Mouse (Mus musculus) ZHBTc4 (cell line): ENCODE results near the gene Apobec1.
"Not testable (repeated sequence)": the region's sequence is repeated elsewhere in the genome, so short reads cannot be mapped to it uniquely, and the experiment has no call there.

ENCODE experiments used
- DNase-seq: peaks from one replicate; pipeline ENCODE4 v3.0.0-alpha.2; 2011; ENCODE audit warnings: low read depth, low spot score

Apobec1 gene

DNA sequence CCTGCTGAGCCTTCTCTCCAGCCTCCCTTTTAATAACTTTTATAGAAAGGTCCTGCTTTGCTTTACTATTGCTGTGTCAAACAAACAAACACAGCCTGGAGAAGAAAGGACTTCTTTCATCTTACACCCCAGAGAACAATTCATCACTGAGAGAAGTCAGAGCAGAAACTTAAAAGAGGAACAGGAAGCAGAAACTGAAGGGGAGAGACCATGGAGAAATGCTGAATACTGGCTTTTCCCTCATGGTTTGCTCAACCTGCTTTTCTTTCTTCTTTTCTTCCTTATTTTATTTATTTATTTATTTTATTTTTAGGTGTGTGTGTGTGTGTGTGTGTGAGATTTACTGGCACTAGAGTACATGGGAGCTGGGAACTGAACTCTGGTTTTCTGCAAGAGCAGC, 2.0 kb upstream of the Apobec1 start:
- no peak for DNase-seq

DNA sequence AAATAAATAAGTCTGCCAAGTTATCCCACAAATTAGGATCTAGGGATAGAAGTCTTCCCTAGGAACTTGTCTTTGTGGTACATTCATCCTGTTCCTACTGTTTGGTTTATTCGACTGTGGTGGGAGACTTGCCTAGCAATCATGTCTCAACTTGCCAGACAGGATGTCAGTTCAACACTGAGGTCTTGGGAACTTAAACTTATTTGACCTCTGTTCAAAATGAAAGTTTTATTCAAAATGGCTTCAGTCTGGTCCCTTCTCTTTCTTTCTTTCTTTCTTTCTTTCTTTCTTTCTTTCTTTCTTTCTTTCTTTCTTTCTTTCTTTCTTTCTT, 713 bp upstream of the Apobec1 start:
- DNase-seq = no peak

DNA sequence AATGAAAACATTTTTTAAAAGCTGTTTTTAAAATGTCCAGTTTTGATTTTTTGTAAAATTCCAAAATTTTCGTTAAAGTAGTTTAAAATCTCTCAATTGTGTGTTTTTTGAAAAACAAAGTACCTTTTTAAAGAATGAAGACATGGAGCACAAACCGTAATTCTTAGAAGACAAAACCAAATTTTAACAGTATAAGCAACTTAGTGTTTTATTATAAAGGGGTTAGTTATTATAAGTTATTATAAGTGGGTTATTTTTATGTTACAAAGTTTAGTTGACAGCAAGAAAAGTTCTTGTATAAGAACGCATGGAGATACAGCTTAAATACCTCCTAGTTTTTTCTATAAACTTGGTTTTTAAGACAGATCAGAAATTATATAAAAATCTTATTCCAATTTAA, 629 bp downstream of the Apobec1 start:
- no peak for DNase-seq

DNA sequence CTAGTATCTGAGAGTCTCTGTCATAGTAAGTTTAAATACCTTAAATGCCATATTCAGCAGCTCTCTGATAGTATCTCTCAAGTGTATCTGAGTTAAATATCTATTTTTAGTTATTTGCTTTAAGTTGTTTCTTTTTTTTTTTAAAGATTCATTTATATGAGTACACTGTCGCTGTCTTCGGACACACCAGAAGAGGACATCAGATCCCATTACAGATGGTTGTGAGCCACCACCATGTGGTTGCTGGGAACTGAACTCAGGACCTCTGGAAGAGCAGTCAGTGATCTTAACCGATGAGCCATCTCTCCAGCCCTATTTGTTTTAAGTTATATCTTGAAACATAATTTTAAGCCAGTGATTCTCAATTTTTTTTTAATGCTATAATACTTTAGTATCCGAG, 1.2 kb downstream of the Apobec1 start:
- DNase-seq = no peak

DNA sequence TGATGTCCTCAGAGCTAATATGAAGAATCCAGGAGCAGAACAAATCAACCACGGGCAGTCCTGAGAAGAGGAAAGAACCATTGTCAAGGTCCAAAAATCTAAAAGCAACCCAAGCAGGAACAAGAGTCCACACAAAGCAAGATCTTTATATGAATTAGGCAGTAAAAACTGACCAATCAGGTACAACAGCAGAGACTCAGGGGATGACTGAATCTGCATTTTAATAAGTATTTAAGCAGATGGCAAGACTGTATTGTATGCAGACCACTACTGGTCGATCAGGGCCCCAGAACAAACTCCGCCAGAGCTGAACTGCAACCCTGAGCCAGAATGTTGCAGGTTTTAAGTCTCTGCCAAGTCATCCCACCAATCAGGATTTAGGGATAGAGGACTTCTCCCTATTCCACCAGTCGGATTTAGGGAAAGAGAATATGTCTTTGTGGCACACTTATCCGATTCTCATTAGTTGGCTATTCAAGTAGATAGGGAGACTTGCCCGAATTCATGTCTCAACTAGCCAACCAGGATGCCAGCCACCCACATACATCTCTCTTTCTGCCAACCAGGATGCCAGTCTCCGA, 2.1 kb downstream of the Apobec1 start:
- no peak for DNase-seq

DNA sequence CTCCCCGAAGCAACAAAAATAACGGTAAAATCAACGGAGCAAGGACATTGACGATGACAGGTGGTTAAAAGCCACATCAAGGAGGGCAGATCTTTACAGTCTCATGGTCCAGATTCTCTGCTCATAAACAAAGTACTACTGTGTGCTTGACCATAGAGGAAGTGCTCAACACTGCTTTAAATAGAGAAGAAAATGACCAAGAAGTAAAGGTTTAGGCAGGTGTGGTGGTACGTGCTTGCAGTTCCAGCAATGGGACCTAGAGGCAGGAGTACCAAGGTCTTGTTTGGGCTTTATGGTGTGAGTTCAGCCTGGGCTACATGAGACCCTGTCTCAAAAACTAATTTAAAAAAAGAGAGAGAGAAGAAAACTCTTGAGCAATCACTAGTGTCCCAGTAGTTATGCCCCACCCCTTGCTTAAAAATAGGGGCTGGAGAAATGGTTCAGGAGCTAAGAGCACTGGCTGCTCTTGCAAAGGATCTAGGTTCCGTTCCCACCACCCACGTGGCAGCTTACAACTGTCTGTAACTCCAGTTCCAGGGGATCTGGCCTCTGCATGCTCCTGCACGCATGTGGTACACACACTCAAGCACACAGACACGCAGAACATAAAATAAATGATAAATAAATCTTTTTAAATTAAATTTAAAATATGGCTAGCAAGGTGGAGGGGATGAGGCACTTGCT, 3.0 kb downstream of the Apobec1 start:
- no peak for DNase-seq

DNA sequence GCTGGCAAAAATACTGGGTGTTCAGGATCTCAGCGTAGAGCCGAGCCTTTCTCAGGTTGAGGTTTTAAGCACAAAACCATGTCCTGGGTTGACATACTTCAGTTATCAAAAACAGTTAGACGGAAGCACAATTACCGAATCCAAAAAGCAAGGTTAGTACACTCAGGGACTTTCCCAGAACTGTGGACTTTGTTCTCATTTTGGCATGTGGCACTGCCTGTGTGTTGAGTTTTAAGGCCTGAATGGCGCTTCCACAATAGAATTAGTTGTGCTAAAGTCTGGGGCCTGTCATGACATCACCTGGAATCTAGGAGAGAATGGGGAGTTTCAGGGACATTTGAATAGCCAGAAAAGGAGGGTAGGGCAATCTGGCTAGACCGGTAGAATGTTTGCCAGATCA, 3.8 kb downstream of the Apobec1 start:
- DNase-seq = no peak

DNA sequence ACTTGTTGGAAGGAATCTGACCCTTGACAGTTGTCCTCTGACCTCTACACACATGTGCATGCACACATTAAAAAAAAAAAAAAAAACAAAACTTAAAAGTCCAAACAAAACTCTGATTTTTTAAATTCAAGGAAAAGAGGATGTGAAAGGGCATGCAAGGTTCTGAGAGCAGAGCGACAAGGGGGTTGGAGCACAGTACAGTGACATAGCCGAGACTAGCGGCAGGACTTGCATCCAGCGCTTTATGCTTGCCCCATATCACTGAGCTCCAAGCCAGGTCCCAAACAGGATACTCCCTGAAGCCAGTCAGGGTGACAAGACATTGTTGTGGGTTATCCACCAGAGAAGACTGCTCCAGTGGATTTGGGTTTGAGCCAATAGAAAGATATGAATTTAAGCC, 4.2 kb downstream of the Apobec1 start:
- DNase-seq = no peak

DNA sequence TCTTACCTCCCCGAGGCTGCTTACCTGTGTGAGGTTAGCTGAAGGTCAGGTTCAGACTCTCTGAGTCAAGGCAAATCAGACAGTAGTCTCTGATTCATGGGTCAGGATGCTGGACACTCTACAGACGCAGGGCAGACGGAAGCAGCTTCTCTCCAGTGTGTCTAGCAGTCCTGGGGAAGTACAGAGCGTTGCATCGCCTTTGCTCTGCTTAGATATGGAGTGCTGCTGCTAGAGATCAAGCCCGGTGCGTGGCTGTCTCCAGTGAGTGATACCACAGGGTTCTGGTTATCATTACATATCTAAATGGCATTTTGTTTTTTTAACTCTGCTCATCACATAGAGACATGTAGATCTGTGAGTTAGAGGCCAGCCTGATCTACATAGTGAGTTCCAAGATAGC, 5.6 kb downstream of the Apobec1 start:
- no peak for DNase-seq

DNA sequence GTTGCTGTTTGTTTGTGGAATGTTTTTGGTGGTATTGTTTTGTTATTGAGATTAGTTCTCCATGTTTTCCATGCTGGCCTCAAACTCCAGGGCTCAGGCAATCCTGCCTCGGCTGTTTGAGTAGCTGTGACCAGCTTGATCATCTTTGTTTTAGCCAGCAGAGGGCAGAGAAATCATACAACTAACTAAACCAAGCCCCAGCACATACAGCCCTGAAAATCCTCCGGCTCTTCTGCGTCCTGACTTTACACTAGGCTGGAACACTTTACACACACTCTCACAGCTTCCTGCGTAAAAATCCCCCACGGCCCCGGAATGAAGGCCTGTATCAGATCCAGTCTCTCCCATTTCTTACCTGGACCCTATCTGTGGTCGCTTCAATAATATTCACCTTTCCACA, 6.6 kb downstream of the Apobec1 start:
- DNase-seq = peak; percentile 79

DNA sequence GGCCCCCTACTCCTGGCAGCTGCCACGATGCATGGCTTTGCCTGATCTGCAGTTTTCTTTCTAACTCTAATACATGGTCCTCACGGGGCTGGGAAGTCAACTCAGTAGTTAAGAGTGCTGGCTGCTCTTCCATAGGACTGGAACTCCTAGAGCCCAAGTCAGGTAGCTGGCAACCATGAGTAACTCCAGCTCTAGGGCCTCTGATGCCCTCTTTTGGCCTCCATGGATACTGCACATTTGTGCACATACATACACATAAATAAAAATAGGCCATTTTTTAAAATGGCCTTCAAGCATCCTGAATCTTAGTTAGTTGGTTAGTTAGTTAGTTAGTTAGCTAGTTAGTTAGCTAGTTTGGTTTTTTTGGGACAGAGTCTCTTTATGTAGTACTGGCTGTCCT, 9.3 kb downstream of the Apobec1 start:
- peak; percentile 71 for DNase-seq

DNA sequence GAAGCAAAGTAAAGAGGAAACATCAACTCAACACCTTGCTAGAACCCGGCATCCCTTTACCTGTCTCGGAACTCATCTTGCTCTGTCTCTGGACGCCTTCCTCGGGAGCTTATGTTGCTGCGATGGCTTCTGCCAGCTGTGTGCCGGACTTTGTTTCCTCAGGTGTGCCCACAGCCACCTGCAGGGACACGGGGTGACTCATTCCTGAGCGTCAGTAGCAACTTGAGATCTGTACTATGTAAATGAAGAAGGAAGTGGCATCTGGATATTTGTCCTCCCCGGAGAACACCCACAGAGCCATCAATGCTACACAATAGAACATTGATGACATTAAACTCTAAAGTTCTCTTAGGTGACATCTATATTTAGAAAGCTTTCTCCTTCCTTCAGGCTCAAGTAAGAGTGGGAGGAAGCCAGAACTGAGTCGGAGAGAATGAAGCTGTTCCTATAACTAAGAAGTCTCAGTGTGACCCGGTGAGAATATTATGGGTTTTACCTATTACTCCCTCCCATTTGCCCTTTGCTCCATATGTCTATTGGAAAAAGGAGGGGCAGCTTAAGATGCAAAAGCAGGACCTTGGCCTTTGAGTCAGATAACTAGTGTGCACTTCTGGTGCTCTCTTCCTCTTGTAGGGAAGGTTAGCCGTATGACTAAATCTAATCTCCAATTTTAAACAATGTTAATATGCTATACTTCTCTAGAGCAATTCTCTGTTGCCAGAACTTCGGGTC, 11.1 kb downstream of the Apobec1 start:
- DNase-seq = peak; percentile 82

DNA sequence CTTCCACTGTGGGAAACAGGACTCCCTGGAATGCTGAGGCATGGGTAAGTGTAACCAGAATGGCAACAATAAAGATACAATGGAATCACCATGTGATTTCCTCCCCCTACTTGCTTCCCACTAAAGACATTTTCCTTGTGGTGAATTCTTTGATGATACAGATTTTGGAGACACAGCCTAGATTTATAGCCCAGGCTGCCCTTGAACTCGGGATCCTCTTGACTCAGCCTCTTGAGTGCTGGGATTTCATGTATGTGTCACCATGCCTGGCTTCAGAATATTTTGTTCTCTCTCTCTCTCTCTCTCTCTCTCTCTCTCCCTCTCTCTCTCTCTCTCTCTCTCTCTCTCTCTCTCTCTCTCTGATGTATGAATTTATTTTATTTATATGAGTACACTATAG, 23.2 kb downstream of the Apobec1 start:
- DNase-seq = no peak

DNA sequence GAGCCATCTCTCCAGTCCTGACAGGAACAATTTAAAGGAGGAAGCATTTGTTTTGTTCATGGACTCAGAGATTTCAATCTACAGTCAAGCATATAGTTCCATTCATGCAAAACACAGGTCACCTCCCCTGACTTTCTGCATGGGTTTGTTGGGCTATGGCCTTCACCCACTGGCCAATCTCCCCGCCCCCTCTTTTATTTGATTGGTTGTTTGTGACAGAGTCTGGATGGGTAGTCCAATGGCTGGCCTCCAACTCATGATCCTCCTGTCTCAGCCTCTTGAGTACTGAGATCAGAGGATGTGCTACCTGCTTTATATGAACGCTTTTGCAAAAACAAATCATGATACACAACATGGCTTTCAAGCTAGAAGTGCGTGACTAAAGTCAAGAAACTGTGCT, 25.2 kb downstream of the Apobec1 start:
- DNase-seq = peak; percentile 48

DNA sequence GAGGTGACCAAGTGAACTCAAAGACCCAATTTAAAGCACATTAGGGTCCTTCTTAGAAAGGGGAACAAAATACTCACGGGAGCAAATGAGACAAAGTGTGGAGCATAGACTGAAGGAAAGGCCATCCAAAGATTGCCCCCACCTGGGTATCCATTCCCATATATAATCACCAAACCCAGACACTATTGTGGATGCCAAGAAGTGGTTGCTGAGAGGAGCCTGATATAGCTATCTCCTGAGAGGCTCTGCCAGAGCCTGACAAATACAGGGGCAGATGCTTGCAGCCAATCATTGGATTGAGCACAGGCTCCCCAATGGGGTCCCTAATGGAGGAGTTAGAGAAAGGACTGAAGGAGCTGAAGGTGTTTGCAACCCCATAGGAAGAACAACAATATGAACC, 27.2 kb downstream of the Apobec1 start:
- DNase-seq = not testable (repeated sequence)

DNA sequence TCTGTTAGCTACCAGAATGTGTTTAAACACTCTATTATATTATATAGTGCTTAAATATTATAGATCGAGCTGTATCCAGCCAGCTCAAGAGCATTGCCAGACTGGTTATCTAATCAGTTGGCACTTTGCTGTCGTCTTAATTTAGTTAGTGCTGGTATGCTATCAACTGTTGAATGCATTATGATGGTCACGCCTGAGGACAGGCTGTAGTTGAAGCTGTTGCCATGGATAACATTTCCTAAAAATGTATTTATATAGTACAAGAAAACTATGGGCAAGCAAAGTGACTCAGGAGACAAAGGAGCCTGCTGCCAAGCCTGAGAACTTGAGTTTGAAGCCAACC, 30.7 kb downstream of the Apobec1 start:
- no peak for DNase-seq

DNA sequence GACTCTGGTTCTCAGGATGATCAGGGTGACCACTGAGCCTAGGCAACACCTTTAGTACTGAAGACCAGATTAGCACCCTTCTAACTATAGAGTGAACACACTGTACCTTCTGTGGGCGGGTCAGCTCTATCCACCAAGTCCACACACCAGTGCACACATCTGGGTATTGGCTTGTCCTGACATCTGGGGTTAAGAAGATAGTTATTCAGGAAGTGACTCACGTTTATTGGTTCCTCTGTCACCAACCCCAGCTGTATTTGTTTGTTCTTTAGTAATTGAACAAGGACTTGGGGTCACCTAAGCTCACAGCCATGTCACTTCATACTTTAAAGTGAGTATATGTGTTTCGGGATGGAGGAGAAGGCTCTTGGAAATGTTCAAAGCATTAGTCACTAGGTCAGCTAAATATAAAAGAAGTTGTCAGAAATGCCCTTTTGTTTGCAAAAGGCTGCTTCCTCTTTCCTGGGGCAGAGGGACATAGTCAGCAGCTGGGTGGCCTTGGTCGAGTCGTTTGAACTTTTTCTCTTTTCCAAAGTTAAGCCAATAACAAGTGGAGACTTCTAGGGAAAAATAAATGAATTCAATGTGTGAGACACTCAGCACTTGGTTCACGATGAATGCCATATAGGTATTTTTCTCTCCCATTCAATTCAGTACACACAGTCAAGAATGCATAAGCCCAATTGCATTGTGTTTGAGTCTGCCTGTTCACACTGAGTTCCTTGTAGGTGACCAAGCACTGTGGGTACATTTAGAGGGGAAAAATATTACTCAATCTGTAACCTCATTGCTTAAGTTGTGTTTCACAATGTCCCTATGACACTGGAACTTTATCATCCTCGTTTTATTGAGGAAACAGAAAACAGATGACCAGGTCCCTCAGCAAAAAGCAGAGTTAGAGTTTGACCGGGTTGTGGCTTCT, 31.3 kb downstream of the Apobec1 start:
- no peak for DNase-seq

DNA sequence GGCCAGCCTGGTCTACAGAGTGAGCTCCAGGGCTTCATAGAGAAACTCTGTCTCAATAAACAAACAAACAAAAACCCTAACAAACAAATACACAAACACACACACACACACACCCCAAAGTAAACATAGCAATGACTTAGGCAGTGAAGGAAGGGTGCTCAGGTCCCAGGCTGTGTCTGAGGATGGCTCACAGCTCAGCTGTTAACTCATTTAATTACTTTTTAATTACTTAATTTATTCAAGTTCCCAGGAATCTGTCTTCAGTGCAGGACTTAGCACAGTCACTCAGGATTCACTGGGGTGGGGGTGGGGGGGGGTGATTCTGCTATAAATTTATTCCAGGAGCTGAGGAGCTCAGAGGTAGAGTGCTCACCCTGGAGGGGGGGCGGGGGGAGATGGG, 32.5 kb downstream of the Apobec1 start:
- DNase-seq = no peak

DNA sequence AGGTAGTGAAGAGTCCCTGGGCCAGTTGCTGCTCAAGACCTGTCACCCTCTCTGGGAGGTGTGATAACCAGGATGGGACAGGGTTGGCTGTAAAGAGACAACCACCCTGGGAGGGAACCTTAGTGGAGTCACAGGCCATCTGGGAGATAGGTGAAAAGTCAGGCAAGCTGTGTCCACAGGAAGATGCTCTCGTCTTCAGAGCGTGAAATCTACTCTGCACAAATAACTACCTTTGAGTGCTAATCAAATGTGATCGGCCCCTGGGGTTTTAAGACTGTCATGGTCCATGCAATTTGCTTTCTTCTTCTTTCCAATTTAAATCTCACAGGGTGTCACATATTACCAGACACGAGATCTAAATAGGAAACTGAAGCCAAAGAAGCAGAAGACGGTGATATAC, 33.1 kb downstream of the Apobec1 start:
- no peak for DNase-seq

DNA sequence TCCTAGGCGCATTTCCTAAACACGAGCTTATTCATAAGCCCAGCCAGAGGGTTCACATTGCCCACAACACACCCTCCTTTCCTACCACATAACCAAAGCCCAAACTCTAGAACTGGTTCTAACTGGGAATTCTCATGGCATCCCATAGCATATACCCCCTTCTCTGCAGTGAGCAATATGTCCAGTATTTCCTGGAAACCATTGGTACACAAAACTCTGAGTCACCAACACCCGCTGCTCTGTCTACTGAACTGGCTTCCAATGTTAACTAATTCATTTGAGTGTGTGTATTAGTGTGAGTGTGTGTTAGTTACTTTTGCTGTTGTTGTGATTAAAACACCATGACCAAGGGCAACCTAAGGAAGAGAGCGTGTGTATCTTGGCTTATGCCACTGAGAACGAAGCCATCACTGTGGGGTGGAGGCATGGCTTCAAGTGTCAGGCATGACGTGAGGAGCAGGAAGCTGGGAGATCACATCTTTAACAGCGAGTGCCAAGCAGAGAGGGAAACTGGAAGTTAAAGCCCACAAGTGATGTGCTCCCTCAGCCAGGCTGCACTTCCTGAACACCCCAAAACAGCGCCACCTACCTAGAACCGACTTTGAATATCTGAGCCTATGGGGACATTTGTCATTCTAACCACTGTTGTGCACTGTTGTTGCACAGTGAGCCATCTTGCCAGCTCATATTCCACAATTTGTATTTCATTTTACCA, 37.0 kb downstream of the Apobec1 start:
- no peak for DNase-seq

DNA sequence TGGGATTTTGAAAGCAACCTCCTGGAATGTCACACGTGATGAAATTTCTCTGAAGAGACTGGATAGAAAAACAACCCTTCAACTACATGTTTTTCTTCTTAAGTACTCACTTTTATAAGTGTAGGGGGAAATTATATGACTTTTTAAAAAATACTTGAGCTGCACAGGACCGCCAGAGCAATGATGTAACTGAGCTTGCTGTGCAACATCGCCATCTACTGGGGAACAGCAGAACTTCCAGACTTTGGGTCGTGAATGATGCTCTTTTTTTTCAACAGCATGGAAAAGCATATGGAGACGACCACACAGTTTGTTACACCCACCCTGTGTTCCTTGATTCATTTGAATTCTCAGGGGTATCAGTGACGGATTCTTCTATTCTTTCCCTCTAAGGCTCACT, 39.8 kb downstream of the Apobec1 start:
- peak; percentile 77 for DNase-seq

DNA sequence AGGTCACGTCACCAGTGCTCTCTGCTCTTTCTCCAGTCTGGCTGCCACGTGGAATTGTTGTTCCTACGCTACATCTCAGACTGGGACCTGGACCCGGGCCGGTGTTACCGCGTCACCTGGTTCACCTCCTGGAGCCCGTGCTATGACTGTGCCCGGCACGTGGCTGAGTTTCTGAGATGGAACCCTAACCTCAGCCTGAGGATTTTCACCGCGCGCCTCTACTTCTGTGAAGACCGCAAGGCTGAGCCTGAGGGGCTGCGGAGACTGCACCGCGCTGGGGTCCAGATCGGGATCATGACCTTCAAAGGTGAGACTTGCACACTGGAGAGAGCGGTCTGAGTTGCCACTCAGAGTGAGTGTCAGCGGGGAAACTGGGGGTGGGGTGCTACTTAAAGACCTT, 41.2 kb downstream of the Apobec1 start:
- no peak for DNase-seq
